Mouse (Mus musculus): ENCODE measurements around the gene Zfp462. TPM values are rescaled to one million over a fixed set of nuclear protein-coding genes. Genes with fewer than 3 reads are reported as not detected.
"Not testable (repeated sequence)": the region's sequence is repeated elsewhere in the genome, so short reads cannot be mapped to it uniquely, and the experiment has no call there.

Zfp462 gene
- total RNA-seq (2021), result 10 to 100 TPM; 13.0 TPM
- long read RNA-seq, experiment 1, result 0 reads
- long read RNA-seq, experiment 2, result 0 reads

GRCm38 (mm10) chr4:54944921-54945430 is at the start of gene Zfp462:
Zfp462 (plus strand) TSS chr4:54945048.
- DNase-seq, result peak; percentile 51 to 55
- intact Hi-C loops (cut with DNase I), result loop anchor here (5.0 to 10.0 kb wide), 4 partner anchors 37 to 1010 kb away; no protein-coding TSS in a partner anchor

DNA sequence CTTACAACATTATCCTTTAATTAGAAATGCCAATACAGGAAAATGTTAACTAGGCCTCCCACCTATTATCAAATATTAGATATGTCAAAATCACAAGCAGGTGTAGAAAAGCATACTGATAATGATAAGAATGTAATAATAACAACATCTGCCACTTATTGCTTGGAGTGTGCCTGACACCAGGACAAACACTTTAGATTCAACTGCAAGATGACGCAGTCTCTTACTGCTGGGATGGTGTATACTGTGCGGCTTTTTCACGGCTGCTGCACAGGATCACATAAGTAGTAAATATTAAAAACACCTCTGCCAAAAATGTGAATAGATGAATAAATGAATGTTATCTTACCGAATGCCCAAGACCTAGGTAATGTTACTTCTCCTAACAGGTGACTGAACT is 48.8 kb upstream of the Zfp462 start:
- intact Hi-C loops (cut with DNase I), result no loop called here
- DNase-seq, result no peak

- no peak for DNase-seq
These were observed 40.2 kb upstream of the Zfp462 start for GRCm38 (mm10) chr4:54904641-54905040.

DNA sequence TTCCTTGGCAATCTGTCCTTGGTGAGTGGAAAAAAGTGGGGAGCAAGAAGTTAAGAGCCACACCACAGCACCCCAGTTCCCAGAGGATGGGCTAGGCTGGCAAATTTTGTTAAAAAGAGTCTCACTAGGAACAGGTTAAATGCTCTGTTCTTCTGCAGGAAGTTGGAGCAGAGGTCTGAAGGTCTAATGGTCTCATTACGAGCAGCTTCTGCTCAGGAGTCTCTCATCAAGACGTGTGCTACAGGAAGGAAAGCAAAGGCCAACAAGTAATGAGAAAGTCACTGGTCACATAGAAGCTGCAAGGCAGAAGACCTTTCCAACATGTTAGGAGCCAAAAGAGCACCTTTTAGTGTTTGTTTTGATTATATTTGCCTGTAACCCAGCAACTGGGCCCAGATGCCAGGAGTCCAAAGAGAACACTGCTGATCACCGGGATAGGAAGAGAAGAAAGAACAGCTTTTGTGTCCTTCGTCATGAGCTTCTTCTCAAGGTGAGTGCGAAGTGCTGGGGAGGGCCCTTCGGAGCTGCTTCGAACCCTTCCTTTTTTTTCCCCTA is 39.4 kb upstream of the Zfp462 start:
- intact Hi-C loops (cut with DNase I), result no loop called here
- DNase-seq, result no peak

More at GRCm38 (mm10) chr4:54904641-54905040, 40.2 kb upstream of the Zfp462 start:
- intact Hi-C loops (cut with DNase I), result no loop called here

DNA sequence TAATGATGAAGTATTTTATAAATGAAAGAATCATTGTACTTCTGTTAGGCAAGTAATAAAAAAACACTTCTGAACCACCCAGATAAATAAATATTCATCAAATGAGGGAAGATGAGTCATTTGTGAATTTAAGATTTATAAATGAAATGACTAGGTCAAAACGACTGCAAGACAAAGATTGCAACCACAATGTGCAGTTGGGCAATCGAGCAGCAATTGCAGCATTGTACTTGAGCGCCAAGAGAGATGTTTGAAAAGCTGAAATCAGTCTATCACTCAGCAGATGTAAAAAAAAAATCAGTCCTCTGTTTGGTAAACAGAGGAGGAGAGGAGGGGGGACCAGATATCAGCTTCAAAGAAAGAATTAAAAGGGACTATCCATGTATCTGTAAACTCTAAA is 34.5 kb upstream of the Zfp462 start:
- intact Hi-C loops (cut with DNase I), result no loop called here
- DNase-seq, result no peak

- peak in 1 of 2 experiments; percentile 1 for DNase-seq
- intact Hi-C loops (cut with DNase I), result no loop called here
These were observed 26.6 kb upstream of the Zfp462 start for GRCm38 (mm10) chr4:54918276-54918675.

- no peak for DNase-seq
- intact Hi-C loops (cut with DNase I), result no loop called here
These were observed 21.5 kb upstream of the Zfp462 start for GRCm38 (mm10) chr4:54923386-54923785.

DNA sequence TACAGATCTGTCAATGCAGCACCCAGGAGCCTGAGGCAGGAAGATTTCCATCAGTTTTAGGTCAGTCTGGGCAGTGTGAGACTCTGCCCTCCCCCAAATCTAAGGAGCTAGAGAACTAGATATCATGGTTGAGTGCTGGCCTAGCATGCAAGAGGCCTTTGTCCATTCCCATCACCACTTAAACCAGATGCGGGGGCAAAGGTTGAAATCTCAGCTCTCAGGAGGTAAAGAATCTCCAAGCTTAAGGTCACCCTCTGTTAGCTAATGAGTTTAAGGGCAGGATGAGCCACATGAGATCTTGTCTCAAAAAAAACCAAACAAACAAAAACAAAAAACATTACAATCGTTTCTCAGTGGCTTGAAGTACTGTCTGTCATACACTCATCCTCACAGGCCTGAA is 20.5 kb upstream of the Zfp462 start:
- intact Hi-C loops (cut with DNase I), result no loop called here
- no peak for DNase-seq

DNA sequence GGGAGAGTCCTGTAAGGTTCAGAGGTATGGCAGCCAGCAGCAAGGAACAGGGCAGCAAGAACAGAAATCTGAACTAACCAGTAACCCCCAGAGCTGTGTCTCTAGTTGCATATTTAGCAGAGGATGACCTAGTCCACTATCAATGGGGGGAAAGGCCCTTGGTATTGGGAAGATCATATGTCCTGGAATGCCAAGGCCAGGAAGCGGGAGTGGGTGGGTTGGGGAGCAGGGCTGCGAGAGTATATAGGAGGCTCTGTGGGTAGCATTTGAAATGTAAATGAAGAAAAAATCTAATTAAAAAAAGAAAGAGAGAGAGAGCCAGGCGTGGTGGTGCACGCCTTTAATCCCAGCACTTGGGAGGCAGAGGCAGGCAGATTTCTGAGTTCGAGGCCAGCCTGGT is 18.4 kb upstream of the Zfp462 start:
- DNase-seq; intact Hi-C loops (cut with DNase I): not testable (repeated sequence)

GRCm38 (mm10) chr4:54927321-54928062 is 17.4 kb upstream of the Zfp462 start:
- DNase-seq, result peak in 1 of 2 experiments; percentile 1
- intact Hi-C loops (cut with DNase I), result not testable (repeated sequence)

DNA sequence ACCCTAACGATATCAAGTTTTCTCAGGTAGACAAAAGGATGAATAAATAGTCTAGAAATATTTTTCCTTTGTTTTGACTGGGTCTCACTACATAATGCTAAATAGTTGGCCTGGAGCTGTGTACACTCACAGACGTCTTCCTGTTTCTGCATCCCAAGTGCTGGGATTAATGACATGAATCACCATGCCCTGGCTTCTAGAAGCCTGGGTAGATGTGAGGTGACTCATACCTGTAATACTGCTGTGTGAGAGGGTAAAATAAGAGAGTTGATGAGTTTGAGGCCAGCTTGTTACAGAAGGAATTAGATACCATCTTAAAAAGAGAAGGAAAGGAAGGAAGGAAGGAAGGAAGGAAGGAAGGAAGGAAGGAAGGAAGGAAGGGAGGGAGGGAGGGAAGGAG is 15.2 kb upstream of the Zfp462 start:
- DNase-seq, result no peak
- intact Hi-C loops (cut with DNase I), result no loop called here

- intact Hi-C loops (cut with DNase I), result no loop called here
- DNase-seq, result no peak
These were observed 12.2 kb upstream of the Zfp462 start for GRCm38 (mm10) chr4:54932668-54933067.

DNA sequence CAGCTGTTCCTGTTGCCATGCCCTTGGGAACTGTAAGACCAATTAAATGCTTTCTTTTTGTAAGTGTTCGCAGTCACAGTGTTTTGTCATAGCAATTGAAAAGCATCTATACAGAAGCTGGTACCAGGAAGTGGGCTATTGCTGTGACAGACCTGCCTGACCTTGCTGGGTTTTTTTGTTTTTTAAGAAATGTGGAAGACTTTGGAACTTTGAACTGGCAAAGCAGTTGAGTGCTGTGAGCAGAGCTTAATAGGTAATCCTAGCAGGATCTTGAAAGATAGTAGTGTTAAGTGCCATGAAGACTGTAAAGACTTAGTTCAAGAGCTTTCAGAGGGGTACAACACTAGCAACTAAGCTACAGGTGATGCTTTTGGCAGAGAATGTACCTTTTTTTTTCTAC is 7.7 kb upstream of the Zfp462 start:
- DNase-seq, result no peak
- intact Hi-C loops (cut with DNase I), result no loop called here

DNA sequence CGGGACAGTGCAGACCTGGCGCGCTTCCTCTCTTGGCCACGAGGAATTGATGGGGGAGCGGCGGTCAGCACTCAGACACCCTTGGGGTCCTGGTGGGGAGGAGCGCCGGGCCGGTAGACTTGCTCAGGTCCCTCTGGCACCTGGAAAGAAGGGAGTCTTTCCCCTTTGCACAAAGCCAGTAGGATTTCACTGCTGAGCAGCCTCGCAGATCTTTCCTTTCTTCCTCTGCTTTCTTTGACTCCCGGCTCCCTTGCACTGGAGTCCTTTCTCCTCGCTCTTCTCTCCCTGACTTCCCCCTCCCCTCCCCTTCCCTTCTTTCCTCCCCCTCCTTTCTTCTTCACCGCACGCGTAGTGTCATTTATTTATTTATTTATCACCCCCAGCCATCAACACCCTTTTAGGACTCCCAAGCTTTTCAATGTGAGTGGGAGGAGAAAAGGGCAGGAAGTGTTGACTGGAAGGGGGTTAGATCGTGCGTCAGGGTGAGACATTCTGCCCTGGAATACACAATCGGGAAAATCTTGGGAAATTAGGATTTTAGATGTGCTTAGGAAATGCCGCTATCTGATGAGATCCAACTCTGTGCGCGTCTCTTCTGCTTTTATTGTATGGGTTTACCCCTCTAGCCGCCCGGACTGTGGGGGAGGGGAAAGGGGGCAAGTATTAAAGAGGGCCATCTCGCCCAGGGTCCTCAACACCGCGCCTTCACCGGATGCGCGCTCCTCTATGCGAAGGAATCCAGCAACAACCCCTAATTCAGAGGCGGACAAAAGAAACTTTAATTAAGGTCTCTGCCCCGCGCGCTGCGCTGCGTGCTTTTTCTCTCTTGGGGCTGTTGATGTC is 976 bp downstream of the Zfp462 start:
- intact Hi-C loops (cut with DNase I), result loop anchor here (5.0 to 10.0 kb wide), 4 partner anchors 36 to 1011 kb away; no protein-coding TSS in a partner anchor
- peak; percentile 21 to 25 for DNase-seq

- intact Hi-C loops (cut with DNase I), result loop anchor here (5.0 to 10.0 kb wide), 4 partner anchors 36 to 1012 kb away; no protein-coding TSS in a partner anchor
- DNase-seq, result peak in 1 of 2 experiments; percentile 3
These were observed 1.8 kb downstream of the Zfp462 start for GRCm38 (mm10) chr4:54946662-54947055.

DNA sequence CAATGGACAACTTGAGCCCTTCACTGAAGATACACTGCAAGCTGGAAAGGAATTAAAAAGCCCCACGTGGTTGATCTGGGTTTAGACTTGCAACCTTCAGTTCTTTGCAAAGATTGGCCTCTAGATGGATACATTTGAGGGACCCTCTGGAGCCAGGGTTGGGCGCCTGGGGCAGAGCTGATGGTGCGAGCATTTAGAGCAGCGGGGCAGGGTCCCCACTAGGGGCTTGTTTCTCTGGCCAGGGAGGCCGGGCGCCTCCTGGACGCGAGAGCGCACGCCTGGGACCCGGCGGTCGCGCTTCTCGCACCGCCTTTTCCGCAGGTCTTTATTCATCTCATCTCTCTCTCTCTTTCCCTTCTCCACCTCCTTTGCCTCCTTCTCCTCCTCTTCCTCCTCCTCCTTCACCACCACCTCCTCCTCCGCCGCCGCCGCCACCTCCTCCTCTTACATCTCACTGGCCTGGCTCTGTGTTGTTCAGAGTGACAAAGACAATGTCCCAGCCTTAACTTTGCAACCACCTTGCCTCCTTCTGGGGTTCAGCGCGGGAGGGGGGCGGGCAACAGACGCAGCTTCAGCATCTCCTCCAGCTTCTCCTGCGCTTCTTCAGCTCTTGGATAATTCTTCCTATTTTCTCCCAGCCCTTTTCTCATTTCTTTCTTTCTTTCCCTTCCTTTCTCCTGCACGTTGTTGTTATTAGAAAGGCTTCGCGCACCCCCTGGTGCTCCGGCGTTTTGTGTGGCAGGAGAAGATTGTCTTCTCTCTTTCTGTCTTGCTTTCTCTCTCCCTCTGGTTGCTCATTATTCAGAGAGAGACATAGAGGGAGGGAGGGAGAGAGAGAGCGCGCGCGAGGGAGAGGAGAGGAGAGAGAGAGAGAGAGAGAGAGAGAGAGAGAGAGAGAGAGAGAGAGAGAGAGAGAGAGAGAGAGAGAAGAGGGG is 2.5 kb downstream of the Zfp462 start:
- peak; percentile 26 to 33 for DNase-seq
- intact Hi-C loops (cut with DNase I), result loop anchor here (5.0 to 10.0 kb wide), 4 partner anchors 35 to 1013 kb away; no protein-coding TSS in a partner anchor

DNA sequence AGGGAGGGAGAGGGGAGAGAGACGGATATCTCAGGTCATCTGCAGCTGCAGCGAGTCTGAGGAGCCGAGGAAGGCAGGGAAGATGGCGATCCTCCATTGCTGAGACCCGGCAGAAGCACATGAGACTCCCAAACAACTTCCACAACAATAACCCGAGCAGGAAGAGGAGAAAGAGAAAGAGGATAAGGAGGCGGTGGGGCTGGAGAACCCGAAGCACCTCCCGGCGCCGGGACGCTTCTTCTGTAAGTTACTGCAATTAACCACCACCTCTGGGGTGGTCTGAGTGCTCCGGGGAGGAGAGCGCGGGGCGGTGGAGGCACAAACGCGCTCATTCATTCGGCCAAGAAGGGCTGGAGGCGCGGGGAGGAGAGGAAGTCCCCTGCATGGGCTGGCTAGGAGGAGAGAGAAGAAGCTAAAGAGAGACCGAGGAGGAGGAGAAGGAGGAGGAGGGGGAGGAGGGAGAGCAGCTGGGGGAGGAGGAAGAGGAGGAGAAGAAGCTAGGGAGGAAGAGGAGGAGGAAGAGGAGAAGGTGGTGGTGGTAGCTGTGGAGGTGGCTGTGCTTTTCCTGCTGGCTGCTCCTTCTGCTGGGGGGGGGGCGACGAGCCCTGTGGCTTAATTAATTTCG is 3.3 kb downstream of the Zfp462 start:
- intact Hi-C loops (cut with DNase I), result loop anchor here (2.0 to 10.0 kb wide), 5 partner anchors 19 to 1013 kb away; no protein-coding TSS in a partner anchor
- DNase-seq, result peak; percentile 55 to 57

- intact Hi-C loops (cut with DNase I), result loop anchor here (2.0 to 10.0 kb wide), 5 partner anchors 18 to 1014 kb away; no protein-coding TSS in a partner anchor
These were observed 4.0 kb downstream of the Zfp462 start for GRCm38 (mm10) chr4:54948616-54949560.

More at GRCm38 (mm10) chr4:54948616-54949560, 4.0 kb downstream of the Zfp462 start:
- DNase-seq, result peak; percentile 43 to 51
